Mouse (Mus musculus) G1E (cell line): ENCODE results near the gene Arhgap30. TPM values are rescaled to one million over a fixed set of nuclear protein-coding genes. Genes with fewer than 3 reads are reported as not detected.

Experiments
- ATAC-seq: 2 replicates; pipeline ENCODE4 v1.8.0; 2016; ENCODE audit warnings: mild to moderate bottlenecking; ENCODE audit not compliant: insufficient number of reproducible peaks, poor library complexity, low FRiP score, severe bottlenecking; ENCODE audit errors: extremely low read depth
- DNase-seq: peaks from one replicate; pipeline ENCODE4 v3.0.0; 2012; ENCODE audit warnings: low spot score
- H3K27me3 ChIP-seq: 2 replicates; pipeline ENCODE4 v1.6.1; 2012; ENCODE audit warnings: mild to moderate bottlenecking, low read length, inconsistent platforms; ENCODE audit not compliant: insufficient read depth
- H3K36me3 ChIP-seq: replicated peaks from 2 replicates; pipeline ENCODE3; 2012; ENCODE audit warnings: mild to moderate bottlenecking, inconsistent platforms
- H3K4me1 ChIP-seq: 2 replicates; pipeline ENCODE4 v1.6.1; 2012; ENCODE audit warnings: low read depth, low read length, inconsistent platforms, mixed read lengths; ENCODE audit not compliant: insufficient read depth
- H3K4me3 ChIP-seq: 2 replicates; pipeline ENCODE4 v1.5.1; 2012; ENCODE audit warnings: low read depth, mild to moderate bottlenecking, inconsistent platforms, low read length, moderate library complexity, mixed read lengths
- H3K9me3 ChIP-seq: replicated peaks from 2 replicates; pipeline ENCODE4 v1.6.1; 2012; ENCODE audit warnings: inconsistent platforms
- CTCF ChIP-seq: IDR thresholded peaks from 2 replicates; pipeline ENCODE4 v1.5.1; 2012; ENCODE audit warnings: low read depth, low read length, inconsistent platforms, mixed read lengths
- GATA1 ChIP-seq: IDR thresholded peaks from 2 replicates; pipeline ENCODE4 v1.6.1; 2012; ENCODE audit warnings: borderline replicate concordance, low read length, inconsistent platforms, mixed read lengths
- GATA2 ChIP-seq: IDR thresholded peaks from 2 replicates; pipeline ENCODE4 v1.6.1; 2012; ENCODE audit warnings: low read depth, low read length, inconsistent platforms, borderline replicate concordance
- POLR2AphosphoS5 ChIP-seq: IDR thresholded peaks from 2 replicates; pipeline ENCODE4 v1.6.1; 2012; ENCODE audit warnings: low read depth, low read length, inconsistent platforms; ENCODE audit not compliant: insufficient replicate concordance
- TAL1 ChIP-seq: conservative IDR thresholded peaks from 2 replicates; pipeline ENCODE4 v1.6.1; 2012; ENCODE audit warnings: low read depth, low read length, inconsistent platforms, mixed read lengths
- polyA plus RNA-seq: library from polyadenylated mRNA; stranded (reverse); fragments of >175 nt; gene quantifications from 2 replicates; pipeline ENCODE4 v1.2.3, GENCODE M21; 2012
- total RNA-seq, 2 experiments: library from RNA; stranded (forward) in 1 of 2; stranded (reverse) in 1 of 2; fragments of 200-1000 nt in 1 of 2; fragments of >200 nt in 1 of 2; fragmentation: Nextera tagmentation in 1 of 2; gene quantifications; 2 replicates each; pipeline ENCODE4 v1.2.3; 2014 to 2017

The Arhgap30 gene
- total and polyA plus RNA-seq, 3 experiments, result 2.9 to 11.4 (median 4.6) TPM

DNA sequence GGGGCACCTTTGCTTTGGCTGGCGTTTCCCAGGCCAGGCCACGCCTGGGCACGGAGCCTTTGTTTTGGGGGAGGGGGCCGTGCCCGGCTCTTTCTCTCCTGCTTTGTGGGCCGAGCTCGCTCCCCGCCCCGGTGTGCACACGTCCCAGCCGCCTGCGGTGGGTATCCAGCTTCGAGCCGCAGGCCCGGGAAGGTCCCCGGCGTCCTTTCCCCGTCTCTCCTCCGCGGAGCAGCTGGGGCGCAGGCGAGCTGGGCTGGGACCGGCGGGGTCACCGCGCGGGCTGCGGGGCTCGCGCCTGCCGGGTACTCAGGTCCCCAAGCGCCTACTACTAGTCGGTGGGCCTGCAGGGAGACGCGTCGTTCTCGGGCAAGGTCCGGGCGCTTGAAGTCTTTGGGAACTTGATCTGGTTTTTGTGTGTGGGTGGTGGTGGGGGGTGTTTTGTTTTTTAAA, 22.8 kb downstream of the Arhgap30 start:
- peaks cover 30% of the 10 kb centered on the region for H3K36me3 ChIP-seq
- no peaks in the 10 kb centered on the region for H3K9me3 ChIP-seq
- DNase-seq (peak; percentile 56), ATAC-seq (no peak)
- TF ChIP-seq GATA2 (no peak), CTCF (no peak), POLR2AphosphoS5 (no peak), TAL1 (no peak), GATA1 (no peak)
- H3K4me1 ChIP-seq, result peaks cover 26% of the 10 kb centered on the region
- H3K4me3 ChIP-seq, result peak overlapping the region; percentile 87
- H3K27me3 ChIP-seq, result peaks cover 15% of the 10 kb centered on the region

DNA sequence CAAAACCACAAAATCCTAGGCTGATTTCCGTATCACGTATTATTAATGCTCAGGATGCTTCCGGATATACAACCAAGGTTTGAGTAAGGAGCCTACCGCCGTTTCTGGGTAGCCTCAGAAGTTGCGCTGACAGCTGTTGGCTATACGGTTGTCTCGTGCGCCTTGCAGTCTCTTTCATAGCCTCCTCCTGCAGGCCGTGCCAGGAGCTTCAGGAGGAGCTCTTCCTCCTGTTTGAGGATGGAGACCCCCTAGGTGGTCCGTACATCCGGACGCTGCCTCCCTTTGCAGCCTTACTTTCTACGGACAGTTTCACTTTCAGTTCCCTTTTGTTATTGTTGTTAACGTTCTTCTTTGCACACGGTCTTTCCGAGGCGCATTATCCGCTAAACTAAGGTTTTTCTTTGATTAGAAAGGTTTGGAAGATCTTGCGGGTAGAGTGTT, 23.3 kb downstream of the Arhgap30 start:
- peaks cover 26% of the 10 kb centered on the region for H3K4me1 ChIP-seq
- peaks cover 12% of the 10 kb centered on the region for H3K27me3 ChIP-seq
- ATAC-seq (peak; percentile 47), DNase-seq (peak; percentile 37)
- peaks cover 35% of the 10 kb centered on the region for H3K36me3 ChIP-seq
- H3K9me3 ChIP-seq, result no peaks in the 10 kb centered on the region
- no peak for TF ChIP-seq TAL1
- TF ChIP-seq GATA1, result no peak
- no peak for TF ChIP-seq POLR2AphosphoS5
- TF ChIP-seq GATA2, result no peak
- no peak for TF ChIP-seq CTCF
- H3K4me3 ChIP-seq, result peak overlapping the region; percentile 87

DNA sequence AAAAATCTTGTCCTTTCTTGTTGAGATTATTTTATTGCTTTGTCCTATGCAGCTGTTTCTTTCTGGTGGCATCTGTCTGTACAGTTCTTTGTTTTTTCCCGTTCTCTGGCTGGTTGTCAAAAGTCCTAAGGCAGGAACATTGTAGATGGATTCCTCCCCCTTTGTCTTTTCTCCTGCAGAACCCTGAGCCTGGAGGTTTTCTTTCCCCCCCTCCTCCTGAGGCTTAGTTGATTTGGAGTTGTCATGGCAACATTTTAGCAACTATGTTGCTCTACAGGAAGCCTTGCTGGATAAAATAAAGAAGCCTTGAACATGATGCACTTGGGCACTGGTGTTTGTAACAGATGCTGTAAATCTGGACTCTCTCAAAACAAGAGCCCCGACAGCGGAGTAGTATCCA, 23.7 kb downstream of the Arhgap30 start:
- peak overlapping the region; percentile 87 for H3K4me3 ChIP-seq
- no peaks in the 10 kb centered on the region for H3K9me3 ChIP-seq
- H3K36me3 ChIP-seq, result peaks cover 39% of the 10 kb centered on the region
- H3K4me1 ChIP-seq, result peaks cover 26% of the 10 kb centered on the region
- DNase-seq (no peak), ATAC-seq (no peak)
- no peak for TF ChIP-seq POLR2AphosphoS5
- no peak for TF ChIP-seq GATA2
- TF ChIP-seq TAL1, result no peak
- TF ChIP-seq CTCF, result no peak
- TF ChIP-seq GATA1, result no peak
- peaks cover 8% of the 10 kb centered on the region for H3K27me3 ChIP-seq

DNA sequence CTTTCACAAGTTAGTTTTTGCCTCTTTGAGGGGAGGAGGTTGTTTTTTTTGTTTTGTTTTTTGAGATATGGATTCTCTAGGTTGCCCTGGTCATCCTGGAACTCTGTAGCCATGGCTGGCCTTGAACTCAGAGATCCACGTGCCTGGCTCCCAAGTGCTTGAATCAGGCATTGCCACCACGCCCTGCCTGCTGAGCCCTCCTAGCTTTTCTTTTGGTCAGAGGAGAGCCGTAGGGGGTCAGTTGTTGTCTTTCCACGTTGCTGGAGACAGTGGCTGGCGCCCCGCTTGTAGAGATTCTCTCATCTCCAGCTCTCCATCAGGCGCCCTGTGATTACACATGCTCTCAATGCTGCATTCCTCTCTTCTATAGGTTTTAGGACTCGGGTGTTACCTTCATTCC, 24.9 kb downstream of the Arhgap30 start:
- Histone ChIP-seq H3K27me3 (peaks cover 5% of the 10 kb centered on the region; the same call in 1 of the 2 replicates), H3K4me3 (no peak overlapping the region), H3K36me3 (peaks cover 51% of the 10 kb centered on the region), H3K4me1 (peaks cover 25% of the 10 kb centered on the region), H3K9me3 (no peaks in the 10 kb centered on the region)
- no peak for TF ChIP-seq GATA2
- TF ChIP-seq POLR2AphosphoS5, result no peak
- no peak for TF ChIP-seq CTCF
- no peak for TF ChIP-seq GATA1
- no peak for TF ChIP-seq TAL1
- no peak for ATAC-seq
- no peak for DNase-seq

DNA sequence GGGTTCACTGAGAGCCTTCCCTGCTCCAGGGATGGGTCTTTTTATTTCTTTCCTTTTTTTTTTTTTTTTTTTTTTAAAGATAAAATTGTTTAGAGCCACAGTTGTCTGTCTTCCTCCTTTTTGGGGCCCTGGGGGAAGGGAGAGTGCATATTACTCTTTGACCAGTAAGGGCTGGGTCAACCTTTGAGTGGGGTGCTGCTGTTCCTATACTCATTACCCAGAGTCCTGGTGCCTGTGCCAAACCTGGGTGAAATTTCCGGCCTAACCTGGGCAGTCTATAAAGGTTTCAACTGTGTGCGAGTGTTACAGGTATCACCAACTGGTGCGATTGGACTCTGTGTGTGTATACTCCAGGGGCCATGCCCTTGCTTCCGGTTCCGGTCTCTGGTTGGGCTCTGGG, 29.9 kb downstream of the Arhgap30 start, which contains the start of gene Tstd1:
Tstd1 (plus strand) TSS at position 213 of the 400 bp plus-strand sequence.
- TF ChIP-seq TAL1 (no peak), CTCF (no peak), GATA2 (no peak), GATA1 (no peak), POLR2AphosphoS5 (no peak)
- no peak within 1 kb of the TSS for H3K4me3 ChIP-seq
- no peaks in the 10 kb centered on the region for H3K27me3 ChIP-seq
- peaks cover 10% of the 10 kb centered on the region for H3K4me1 ChIP-seq
- no peak for DNase-seq
- H3K36me3 ChIP-seq, result peaks cover 70% of the 10 kb centered on the region
- ATAC-seq, result no peak
- H3K9me3 ChIP-seq, result no peaks in the 10 kb centered on the region

DNA sequence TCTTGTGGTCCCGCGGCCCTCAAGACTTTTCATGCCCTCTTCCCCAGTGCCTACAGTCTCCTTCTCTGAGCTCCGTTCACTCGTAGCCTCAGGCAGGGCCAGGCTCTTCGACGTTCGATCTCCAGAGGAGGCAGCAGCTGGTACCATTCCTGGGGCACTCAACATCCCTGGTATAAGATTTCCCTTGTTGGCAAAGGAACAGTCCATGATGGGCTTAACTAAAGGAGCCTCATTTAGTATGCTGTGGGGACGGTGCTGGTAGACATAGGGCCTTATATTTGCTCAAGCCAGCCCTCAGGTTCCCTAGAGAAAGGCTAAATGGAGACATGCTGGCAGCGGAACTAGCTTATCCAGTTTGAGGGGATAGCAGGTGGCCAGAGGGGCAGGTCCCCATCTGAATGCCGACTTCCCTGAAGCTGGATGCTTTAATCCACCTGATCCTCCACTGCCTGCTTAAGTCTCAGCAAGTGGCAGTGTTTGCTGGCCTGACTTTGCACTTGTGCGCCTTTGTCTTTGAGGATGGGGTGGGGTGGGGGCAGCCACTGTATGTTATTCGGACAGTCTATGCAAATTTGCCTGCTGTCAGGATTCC, 30.6 kb downstream of the Arhgap30 start:
- Histone ChIP-seq H3K27me3 (no peaks in the 10 kb centered on the region), H3K4me3 (no peak overlapping the region), H3K9me3 (no peaks in the 10 kb centered on the region), H3K36me3 (peaks cover 63% of the 10 kb centered on the region), H3K4me1 (peaks cover 2% of the 10 kb centered on the region; the same call in 1 of the 2 replicates)
- no peak for DNase-seq
- ATAC-seq, result no peak
- TF ChIP-seq TAL1 (no peak), CTCF (no peak), GATA2 (no peak), GATA1 (no peak), POLR2AphosphoS5 (no peak)
